Mouse (Mus musculus) neural tube, embryonic 13.5 days (tissue): Measurements from ENCODE around the gene Palb2. TPM values are rescaled to one million over a fixed set of nuclear protein-coding genes. Genes with fewer than 3 reads are reported as not detected.

Experiments used
- ATAC-seq: fragments of 200-750 bp; cut with Nextera tagmentation; 2 replicates; pipeline ENCODE4 v1.8.0; 2017; ENCODE audit warnings: low read depth, mild to moderate bottlenecking, moderate TSS enrichment, moderate library complexity
- H3K27ac ChIP-seq: fragments of 300-500 bp; sonication (generic); replicated peaks from 2 replicates; pipeline ENCODE4 v1.5.1; 2015; ENCODE audit warnings: moderate library complexity, mild to moderate bottlenecking, inconsistent platforms
- H3K27me3 ChIP-seq: fragments of 300-500 bp; sonication (generic); 2 replicates; pipeline ENCODE4 v1.6.1; 2015; ENCODE audit warnings: mild to moderate bottlenecking, inconsistent platforms
- H3K36me3 ChIP-seq: fragments of 300-500 bp; sonication (generic); 2 replicates; pipeline ENCODE4 v1.6.1; 2015; ENCODE audit warnings: mild to moderate bottlenecking, inconsistent platforms
- H3K4me1 ChIP-seq: fragments of 300-500 bp; sonication (generic); replicated peaks from 2 replicates; pipeline ENCODE4 v1.6.1; 2015; ENCODE audit warnings: inconsistent platforms
- H3K4me2 ChIP-seq: fragments of 300-500 bp; sonication (generic); 2 replicates; pipeline ENCODE4 v1.6.1; 2015; ENCODE audit warnings: inconsistent platforms, mild to moderate bottlenecking, moderate library complexity
- H3K4me3 ChIP-seq: fragments of 300-500 bp; sonication (generic); 2 replicates; pipeline ENCODE4 v1.5.1; 2015; ENCODE audit warnings: mild to moderate bottlenecking, inconsistent platforms
- H3K9ac ChIP-seq: fragments of 300-500 bp; sonication (generic); 2 replicates; pipeline ENCODE4 v1.6.1; 2015; ENCODE audit warnings: moderate library complexity, mild to moderate bottlenecking, inconsistent platforms
- H3K9me3 ChIP-seq: fragments of 300-500 bp; sonication (generic); 2 replicates; pipeline ENCODE4 v1.6.1; 2016; ENCODE audit warnings: inconsistent platforms
- WGBS: fragments of 180-500 bp; shearing (Covaris S2); methylation state at CpG from one replicate; pipeline ENCODE4 v1.1.7; 2015; 5-methylcytosine and 5-hydroxymethylcytosine counted together
- polyA plus RNA-seq: library from polyadenylated mRNA; unstranded; fragments of >200 nt; fragmentation: Nextera tagmentation; extraction: Ambion mirVana; gene quantifications from 2 replicates; pipeline ENCODE4 v1.2.1, GENCODE M21; 2015

The Palb2 gene
- polyA plus RNA-seq, result 6.5 and 6.7 TPM in 2 replicates

GRCm38 (mm10) chr7:122132497-122133337 lies at the start of gene Palb2, which contains the start of gene Dctn5:
TSS of gene Palb2 (minus strand) at chr7:122132985.
TSS of gene Dctn5 (plus strand) at chr7:122133041.
- H3K9ac ChIP-seq, result peak within 1 kb of the TSS; percentile 90
- peaks cover 19% of the 10 kb centered on the region for H3K4me1 ChIP-seq
- H3K4me3 ChIP-seq, result peak within 1 kb of the TSS; percentile 96
- peaks cover 38% of the 10 kb centered on the region for H3K36me3 ChIP-seq
- peak; percentile 97 for ATAC-seq
- WGBS, result under 1% methylated on average over 54 of the region's 54 CpGs
- H3K4me2 ChIP-seq, result peak within 1 kb of the TSS; percentile 94
- H3K27me3 ChIP-seq, result no peaks in the 10 kb centered on the region
- H3K27ac ChIP-seq, result peak within 1 kb of the TSS; percentile 70
- H3K9me3 ChIP-seq, result no peaks in the 10 kb centered on the region

GRCm38 (mm10) chr7:122180720-122181119 lies 47.9 kb upstream of the Palb2 start:
- no peaks in the 10 kb centered on the region for H3K9me3 ChIP-seq
- H3K36me3 ChIP-seq, result no peaks in the 10 kb centered on the region
- no peak overlapping the region for H3K27ac ChIP-seq
- H3K27me3 ChIP-seq, result no peaks in the 10 kb centered on the region
- 91% methylated on average over 7 of the region's 7 CpGs for WGBS
- H3K4me1 ChIP-seq, result peaks cover under 1% of the 10 kb centered on the region; the same call in 1 of the 2 replicates
- H3K9ac ChIP-seq, result no peak overlapping the region
- no peak overlapping the region for H3K4me3 ChIP-seq
- no peak overlapping the region for H3K4me2 ChIP-seq
- no peak for ATAC-seq

- Histone ChIP-seq H3K9me3 (no peaks in the 10 kb centered on the region), H3K4me1 (no peaks in the 10 kb centered on the region), H3K27me3 (no peaks in the 10 kb centered on the region), H3K4me3 (no peak overlapping the region), H3K9ac (no peak overlapping the region), H3K4me2 (no peak overlapping the region), H3K27ac (no peak overlapping the region), H3K36me3 (peaks cover 33% of the 10 kb centered on the region)
- WGBS, result 74% methylated on average over 10 of the region's 10 CpGs
- ATAC-seq, result no peak
Observed at GRCm38 (mm10) chr7:122171613-122172012, 38.8 kb upstream of the Palb2 start.

- ATAC-seq, result no peak
- no peaks in the 10 kb centered on the region for H3K9me3 ChIP-seq
- no peaks in the 10 kb centered on the region for H3K4me1 ChIP-seq
- no peak overlapping the region for H3K9ac ChIP-seq
- 78% methylated on average over 6 of the region's 6 CpGs for whole genome bisulfite sequencing
- H3K4me2 ChIP-seq, result no peak overlapping the region
- H3K27me3 ChIP-seq, result no peaks in the 10 kb centered on the region
- no peak overlapping the region for H3K4me3 ChIP-seq
- H3K36me3 ChIP-seq, result peaks cover 39% of the 10 kb centered on the region
- no peak overlapping the region for H3K27ac ChIP-seq
Observed at GRCm38 (mm10) chr7:122170705-122171104, 37.9 kb upstream of the Palb2 start.

- Histone ChIP-seq H3K27ac (no peak overlapping the region), H3K4me1 (no peaks in the 10 kb centered on the region), H3K9me3 (no peaks in the 10 kb centered on the region), H3K9ac (no peak overlapping the region), H3K36me3 (peaks cover 57% of the 10 kb centered on the region), H3K27me3 (no peaks in the 10 kb centered on the region), H3K4me3 (no peak overlapping the region), H3K4me2 (no peak overlapping the region)
- no peak for ATAC-seq
- 92% methylated on average over 7 of the region's 7 CpGs for WGBS
Observed at GRCm38 (mm10) chr7:122167203-122167602, 34.4 kb upstream of the Palb2 start.

- WGBS, result 92% methylated on average over 8 of the region's 8 CpGs
- no peak for ATAC-seq
- Histone ChIP-seq H3K4me1 (peaks cover 26% of the 10 kb centered on the region), H3K9me3 (no peaks in the 10 kb centered on the region), H3K27me3 (no peaks in the 10 kb centered on the region), H3K9ac (no peak overlapping the region), H3K4me2 (no peak overlapping the region), H3K4me3 (no peak overlapping the region), H3K27ac (no peak overlapping the region), H3K36me3 (peaks cover 41% of the 10 kb centered on the region)
Observed at GRCm38 (mm10) chr7:122163766-122164165, 31.0 kb upstream of the Palb2 start.

GRCm38 (mm10) chr7:122160037-122160436 lies 27.3 kb upstream of the Palb2 start:
- H3K36me3 ChIP-seq, result peaks cover 23% of the 10 kb centered on the region
- H3K27ac ChIP-seq, result no peak overlapping the region
- H3K9me3 ChIP-seq, result no peaks in the 10 kb centered on the region
- H3K9ac ChIP-seq, result peak overlapping the region; percentile 61
- 1% methylated on average over 12 of the region's 12 CpGs for WGBS
- peak overlapping the region; percentile 60 for H3K4me3 ChIP-seq
- H3K27me3 ChIP-seq, result no peaks in the 10 kb centered on the region
- peak overlapping the region; percentile 99 for H3K4me2 ChIP-seq
- peaks cover 42% of the 10 kb centered on the region for H3K4me1 ChIP-seq
- ATAC-seq, result no peak

GRCm38 (mm10) chr7:122158915-122159902 lies 26.4 kb upstream of the Palb2 start, which contains the start of gene Plk1:
TSS of gene Plk1 (plus strand) at chr7:122159439.
- under 1% methylated on average over 63 of the region's 63 CpGs for WGBS
- H3K36me3 ChIP-seq, result peaks cover 17% of the 10 kb centered on the region
- H3K27me3 ChIP-seq, result no peaks in the 10 kb centered on the region
- peaks cover 42% of the 10 kb centered on the region for H3K4me1 ChIP-seq
- H3K27ac ChIP-seq, result peak within 1 kb of the TSS; percentile 43
- peak within 1 kb of the TSS; percentile 99 for H3K4me2 ChIP-seq
- no peaks in the 10 kb centered on the region for H3K9me3 ChIP-seq
- ATAC-seq, result peak; percentile 94
- peak within 1 kb of the TSS; percentile 83 for H3K9ac ChIP-seq
- peak within 1 kb of the TSS; percentile 60 for H3K4me3 ChIP-seq

- Histone ChIP-seq H3K27ac (peak overlapping the region; percentile 43; the same call in 1 of the 2 replicates), H3K9ac (peak overlapping the region; percentile 83), H3K4me3 (peak overlapping the region; percentile 60), H3K36me3 (peaks cover 12% of the 10 kb centered on the region; the same call in 1 of the 2 replicates), H3K4me1 (peaks cover 42% of the 10 kb centered on the region), H3K27me3 (no peaks in the 10 kb centered on the region), H3K9me3 (no peaks in the 10 kb centered on the region), H3K4me2 (peak overlapping the region; percentile 99)
- no peak for ATAC-seq
- 7% methylated on average over 13 of the region's 13 CpGs for WGBS
Observed at GRCm38 (mm10) chr7:122158488-122158887, 25.7 kb upstream of the Palb2 start.

- whole genome bisulfite sequencing, result 94% methylated on average over 4 of the region's 4 CpGs
- H3K9me3 ChIP-seq, result no peaks in the 10 kb centered on the region
Observed at GRCm38 (mm10) chr7:122152473-122152872, 19.7 kb upstream of the Palb2 start.

GRCm38 (mm10) chr7:122140991-122141390 lies 8.2 kb upstream of the Palb2 start:
- no peaks in the 10 kb centered on the region for H3K4me1 ChIP-seq
- no peak overlapping the region for H3K27ac ChIP-seq
- ATAC-seq, result no peak
- no peaks in the 10 kb centered on the region for H3K27me3 ChIP-seq
- peaks cover 93% of the 10 kb centered on the region for H3K36me3 ChIP-seq
- no peaks in the 10 kb centered on the region for H3K9me3 ChIP-seq
- no peak overlapping the region for H3K4me3 ChIP-seq
- no peak overlapping the region for H3K4me2 ChIP-seq
- H3K9ac ChIP-seq, result no peak overlapping the region

More at GRCm38 (mm10) chr7:122152473-122152872, 19.7 kb upstream of the Palb2 start:
- Histone ChIP-seq H3K27me3 (no peaks in the 10 kb centered on the region), H3K36me3 (peaks cover 25% of the 10 kb centered on the region), H3K4me3 (no peak overlapping the region), H3K27ac (no peak overlapping the region), H3K4me1 (peaks cover 3% of the 10 kb centered on the region), H3K4me2 (no peak overlapping the region), H3K9ac (no peak overlapping the region)
- ATAC-seq, result no peak

- WGBS, result 92% methylated on average over 5 of the region's 5 CpGs
- H3K9me3 ChIP-seq, result no peaks in the 10 kb centered on the region
- no peak overlapping the region for H3K27ac ChIP-seq
- no peak overlapping the region for H3K4me2 ChIP-seq
- H3K4me3 ChIP-seq, result no peak overlapping the region
- no peak for ATAC-seq
- H3K9ac ChIP-seq, result no peak overlapping the region
- H3K4me1 ChIP-seq, result peaks cover 10% of the 10 kb centered on the region
- peaks cover 83% of the 10 kb centered on the region for H3K36me3 ChIP-seq
- H3K27me3 ChIP-seq, result no peaks in the 10 kb centered on the region
Observed at GRCm38 (mm10) chr7:122138190-122138589, 5.4 kb upstream of the Palb2 start.
